Comparison of ENCODE assay signal across 16 mouse cellular contexts in genomic region chr7:82691021-82691738, GRCm38 (mm10). TPM values are rescaled to one million over a fixed set of nuclear protein-coding genes. Genes with fewer than 3 reads are reported as not detected.
A peak's percentile ranks its signal among the peaks of the same experiment; 100 is the strongest.
DNase-seq lines count a peak whose midpoint lies in the region; ATAC-seq and TF ChIP-seq lines count a peak whose summit lies in the region.
"Had no signal": no experiment of that assay in that cellular context is flagged by ENCODE, and none has a peak within 500 bp of the region (broad histone marks: within the 10 kb centered on the region; RNA-seq: fewer than 3 reads in every experiment).

No protein-coding gene starts in this region.

- TF ChIP-seq POLR2A in MEL (IDR thresholded peaks at IDR 0.05; ENCODE audit: control insufficient read depth in 1 of 2, insufficient read depth in 1 of 2, low read depth in 1 of 2, low read length in 2 of 2, poor library complexity in 1 of 2): peak in 1 of 2 experiments; percentile 28; a peak in 1 of 4 replicates

- no peaks in the 10 kb centered on the region for H3K27me3 ChIP-seq in MEL (ENCODE audit: control insufficient read depth in 1 of 2, insufficient read depth in 2 of 2, low read length in 2 of 2)
- H3K27me3 ChIP-seq: hindbrain, embryonic 15.5 days; midbrain, embryonic 13.5 days; stomach, embryonic 15.5 days had no signal

- H3K9me3 ChIP-seq in MEL (replicated peaks; ENCODE audit: insufficient read depth, low read length): no peaks in the 10 kb centered on the region
- H3K9me3 ChIP-seq: hindbrain, embryonic 15.5 days; midbrain, embryonic 13.5 days; stomach, embryonic 15.5 days had no signal

- H3K27ac ChIP-seq in MEL (ENCODE audit: control insufficient read depth, low read depth, low read length): peak overlapping the region; percentile 80
- H3K27ac ChIP-seq: hindbrain, embryonic 15.5 days; midbrain, embryonic 13.5 days; stomach, embryonic 15.5 days had no signal

- DNase-seq in lung, postnatal 36 days: peak; percentile 4
- no peak for DNase-seq in lung, postnatal 25 days (ENCODE audit: low spot score)
- DNase-seq in MEL (ENCODE audit: low read depth, low spot score): peak; percentile 87
- DNase-seq in induced T-regulatory cell, adult 2 months (ENCODE audit: low read depth): peak; percentile 26
- DNase-seq in frontal cortex, adult 2 months (ENCODE audit: extremely low spot score in 1 of 2, low spot score in 1 of 2): no peak
- DNase-seq in layer of hippocampus, adult 8-10 months (ENCODE audit: low spot score in 2 of 2): no peak
- no peak for DNase-seq in right cerebral cortex, postnatal 10 days (ENCODE audit: low spot score in 2 of 2)
- DNase-seq: cerebellum, postnatal 36 days; kidney, postnatal 4 days; lung, adult 2 months; right cerebral cortex, postnatal 14 days had no signal

- TF ChIP-seq EP300 in MEL (IDR thresholded peaks at IDR 0.05; ENCODE audit: low read depth in 1 of 2, low read length in 2 of 2): peak; percentile 82

- no peak overlapping the region for H3K4me3 ChIP-seq in MEL (ENCODE audit: control insufficient read depth in 1 of 2, insufficient read depth in 1 of 2, low read depth in 2 of 2, low read length in 2 of 2)
- H3K4me3 ChIP-seq: hindbrain, embryonic 15.5 days; midbrain, embryonic 13.5 days; stomach, embryonic 15.5 days had no signal

- TF ChIP-seq CTCF in MEL (IDR thresholded peaks at IDR 0.05 in 2 of 3, conservative IDR thresholded peaks at IDR 0.05 in 1 of 3; ENCODE audit: control insufficient read depth in 1 of 3, insufficient read depth in 1 of 3, low read depth in 2 of 3, low read length in 3 of 3, poor library complexity in 1 of 3, severe bottlenecking in 1 of 3): no peak

- no peak for TF ChIP-seq RAD21 in MEL (IDR thresholded peaks at IDR 0.05; ENCODE audit: low read depth, low read length)

- peak; percentile 82 for ATAC-seq in megakaryocyte-erythroid progenitor cell, adult 5-6 weeks (replicated peaks; ENCODE audit: low FRiP score, low TSS enrichment, poor library complexity, severe bottlenecking)
- ATAC-seq: forebrain, embryonic 16.5 days; midbrain, embryonic 13.5 days had no signal

- peaks cover 12% of the 10 kb centered on the region in 2 experiments for H3K4me1 ChIP-seq in MEL (ENCODE audit: control insufficient read depth in 1 of 2, insufficient read depth in 2 of 2, low read length in 2 of 2)
- H3K4me1 ChIP-seq: hindbrain, embryonic 15.5 days; midbrain, embryonic 13.5 days; stomach, embryonic 15.5 days had no signal

- peaks cover 6 to 14% of the 10 kb centered on the region in 2 experiments for H3K36me3 ChIP-seq in MEL (ENCODE audit: control insufficient read depth in 1 of 2, insufficient read depth in 2 of 2, low read length in 2 of 2)

- no peaks in the 10 kb centered on the region for H3K79me2 ChIP-seq in MEL (ENCODE audit: control insufficient read depth, insufficient read depth, low read length, poor library complexity)

- H3K9ac ChIP-seq in MEL (ENCODE audit: control insufficient read depth, low read depth, low read length, poor library complexity, severe bottlenecking): peak overlapping the region; percentile 45
- H3K9ac ChIP-seq: hindbrain, embryonic 15.5 days; midbrain, embryonic 13.5 days; stomach, embryonic 15.5 days had no signal

TF ChIP-seq in MEL, 35 proteins besides CTCF, POLR2A, EP300 and RAD21:
- TF ChIP-seq CHD1 (IDR thresholded peaks at IDR 0.05; ENCODE audit: low read depth, low read length) (no peak), SMC3 (IDR thresholded peaks at IDR 0.05; ENCODE audit: low read depth, low read length) (no peak), ETS1 (IDR thresholded peaks at IDR 0.05; ENCODE audit: low read depth, low read length) (peak; percentile 51; the same call in 1 of the 2 replicates), CHD2 (IDR thresholded peaks at IDR 0.05; ENCODE audit: low read length) (no peak), MEF2A (IDR thresholded peaks at IDR 0.05; ENCODE audit: extremely low read depth, insufficient replicate concordance, low read depth, low read length, poor library complexity, severe bottlenecking) (no peak), ZMIZ1 (IDR thresholded peaks at IDR 0.05; ENCODE audit: low read depth, low read length) (no peak), TAL1 (IDR thresholded peaks at IDR 0.05; ENCODE audit: low read length) (peak; percentile 69), MAFK (IDR thresholded peaks at IDR 0.05; ENCODE audit: borderline replicate concordance, low read depth, low read length) (no peak), USF1 (IDR thresholded peaks at IDR 0.05; ENCODE audit: low read depth, low read length) (0 out of 2 replicates have a peak, but pooled peaks have one; percentile 16), POLR2AphosphoS5 (IDR thresholded peaks at IDR 0.05; ENCODE audit: borderline replicate concordance, low read depth, low read length) (no peak), RCOR1 (IDR thresholded peaks at IDR 0.05; ENCODE audit: low read depth, low read length) (peak; percentile 19; the same call in 1 of the 2 replicates), GABPA (IDR thresholded peaks at IDR 0.05; ENCODE audit: low read depth, low read length) (no peak), UBTF (IDR thresholded peaks at IDR 0.05; ENCODE audit: borderline replicate concordance, insufficient read depth, low read depth, low read length) (no peak), ZC3H11A (IDR thresholded peaks at IDR 0.05; ENCODE audit: low read depth, low read length) (no peak), NRF1 (IDR thresholded peaks at IDR 0.05; ENCODE audit: insufficient read depth, low read depth, low read length, poor library complexity, severe bottlenecking) (no peak), USF2 (IDR thresholded peaks at IDR 0.05; ENCODE audit: borderline replicate concordance in 1 of 2, insufficient read depth in 1 of 2, low read depth in 1 of 2, low read length in 2 of 2) (no peak), JUND (IDR thresholded peaks at IDR 0.05; ENCODE audit: low read depth, low read length) (no peak), TCF12 (IDR thresholded peaks at IDR 0.05; ENCODE audit: low read depth, low read length) (peak; percentile 79), MAX (IDR thresholded peaks at IDR 0.05; ENCODE audit: low read length) (peak; percentile 74), SIN3A (IDR thresholded peaks at IDR 0.05; ENCODE audit: low read length) (peak; percentile 30; the same call in 1 of the 2 replicates), HCFC1 (IDR thresholded peaks at IDR 0.05; ENCODE audit: low read depth, low read length) (no peak), NELFE (IDR thresholded peaks at IDR 0.05; ENCODE audit: low read depth, low read length) (no peak), BHLHE40 (IDR thresholded peaks at IDR 0.05; ENCODE audit: borderline replicate concordance, low read depth, low read length) (peak; percentile 23; the same call in 1 of the 2 replicates), ZKSCAN1 (IDR thresholded peaks at IDR 0.05; ENCODE audit: low read depth, low read length) (no peak), MAZ (IDR thresholded peaks at IDR 0.05; ENCODE audit: low read depth, low read length) (no peak), POLR2AphosphoS2 (IDR thresholded peaks at IDR 0.05; ENCODE audit: low read length) (no peak), MYB (IDR thresholded peaks at IDR 0.05; ENCODE audit: low read depth, low read length) (no peak), MXI1 (IDR thresholded peaks at IDR 0.05; ENCODE audit: low read depth, low read length) (peak; percentile 76), MYC (IDR thresholded peaks at IDR 0.05; ENCODE audit: low read depth, low read length) (peak; percentile 75), E2F4 (IDR thresholded peaks at IDR 0.05; ENCODE audit: borderline replicate concordance, low read depth, low read length) (no peak), GATA1 (IDR thresholded peaks at IDR 0.05; ENCODE audit: low read depth, low read length) (peak; percentile 77), TBP (IDR thresholded peaks at IDR 0.05; ENCODE audit: low read depth, low read length) (no peak), ZNF384 (IDR thresholded peaks at IDR 0.05; ENCODE audit: low read depth, low read length) (no peak), ELF1 (IDR thresholded peaks at IDR 0.05; ENCODE audit: low read depth, low read length) (no peak), KAT2A (conservative IDR thresholded peaks at IDR 0.05; ENCODE audit: low read depth, low read length) (no peak)

RNA-seq across cellular contexts. Expression of gene Efl1, which starts 42.8 kb away (rescaled TPM):
- 11.5 and 12.6 TPM in 2 replicates for total RNA-seq in MEL (2012; rRNA removed)
- 10 to 100 TPM in 1 of 2 experiments, not detected in 1; 15.6 TPM for polyA plus RNA-seq in MEL (2012; ENCODE audit: insufficient read depth in 1 of 2, insufficient read length in 2 of 2, low read depth in 1 of 2, low replicate concordance in 2 of 2, missing spikeins in 1 of 2)
- total RNA-seq in megakaryocyte-erythroid progenitor cell, adult 5-6 weeks (2014; fragmentation: Nextera tagmentation): 26.1 and 34.3 TPM in 2 replicates
- total RNA-seq in megakaryocyte-erythroid progenitor cell, adult 5-6 weeks (2017): 31.0 and 34.6 TPM in 2 replicates
- 7.7 and 8.1 TPM in 2 replicates for polyA plus RNA-seq in frontal cortex, adult 2 months (2012; rRNA removed)
- total RNA-seq in layer of hippocampus, adult 8-10 months (2022): 10 to 100 TPM; 18.1 to 25.6 (median 19.1) TPM

RNA-seq across cellular contexts. Expression of gene Saxo2, which starts 42.9 kb away (rescaled TPM):
- 0.85 and 1.5 TPM in 2 replicates for total RNA-seq in MEL (2012; rRNA removed)
- polyA plus RNA-seq in MEL (2012; ENCODE audit: insufficient read depth in 1 of 2, insufficient read length in 2 of 2, low read depth in 1 of 2, low replicate concordance in 2 of 2, missing spikeins in 1 of 2): 1 to 10 TPM in 1 of 2 experiments, not detected in 1; 2.7 TPM
- 13.5 TPM in 1 of 2 replicates, not detected in the other for total RNA-seq in megakaryocyte-erythroid progenitor cell, adult 5-6 weeks (2014; fragmentation: Nextera tagmentation)
- 0.46 and 0.66 TPM in 2 replicates for total RNA-seq in megakaryocyte-erythroid progenitor cell, adult 5-6 weeks (2017)
- polyA plus RNA-seq in frontal cortex, adult 2 months (2012; rRNA removed): 12.0 and 16.5 TPM in 2 replicates
- total RNA-seq in layer of hippocampus, adult 8-10 months (2022): 10 to 100 TPM in 2 of 4 experiments, 1 to 10 TPM in 2; 6.5 to 10.3 (median 9.4) TPM

Comparison
In these comparisons a context has a peak if more than half of its experiments do, and no peak if none do; other contexts are left out.
1. DNase-seq: peak in lung, postnatal 36 days (single experiment), MEL (single experiment) and induced T-regulatory cell, adult 2 months (single experiment); none in lung, postnatal 25 days (single experiment), frontal cortex, adult 2 months (0 of 2), layer of hippocampus, adult 8-10 months (0 of 2) and right cerebral cortex, postnatal 10 days (0 of 2).